ENCODE assay signal across 8 mouse cellular contexts in the genomic region with DNA sequence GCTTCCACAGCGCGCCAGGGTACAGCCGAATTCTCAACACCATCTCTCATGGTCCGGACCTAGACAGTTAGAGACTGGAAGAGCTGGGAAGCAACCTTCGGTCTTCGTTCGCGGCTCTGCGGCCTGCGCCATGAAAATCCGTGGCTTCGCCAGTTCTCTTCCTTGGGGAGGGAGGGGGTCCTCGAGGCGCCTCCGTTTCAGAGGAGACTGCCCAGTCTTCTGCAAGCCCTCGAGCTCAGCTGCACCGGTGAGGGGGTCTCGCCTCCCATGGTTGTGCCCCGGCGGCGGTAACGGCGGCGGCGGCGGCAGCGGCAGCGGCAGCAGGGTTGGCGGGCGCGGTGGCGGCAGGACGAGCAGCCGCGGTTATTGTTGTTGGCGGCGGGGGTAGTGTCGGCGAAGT. TPM values are rescaled to one million over a fixed set of nuclear protein-coding genes. Genes with fewer than 3 reads are reported as not detected.
DNase-seq lines count a peak whose midpoint lies in the region; ATAC-seq lines count a peak whose summit lies in the region.

No protein-coding gene starts in this region.

- H3K36me3 ChIP-seq in lung, embryonic 16.5 days (ENCODE audit: control insufficient read depth, insufficient read depth, low read length), result no peaks in the 10 kb centered on the region
- H3K36me3 ChIP-seq in intestine, embryonic 14.5 days (ENCODE audit: control insufficient read depth, insufficient read depth, low read length), result no peaks in the 10 kb centered on the region
- no peaks in the 10 kb centered on the region for H3K36me3 ChIP-seq in neural tube, embryonic 15.5 days

- peak overlapping the region; percentile 46 for H3K4me2 ChIP-seq in lung, embryonic 16.5 days (ENCODE audit: low read depth, low read length)
- peak overlapping the region; percentile 43 for H3K4me2 ChIP-seq in intestine, embryonic 14.5 days (ENCODE audit: low read length)
- H3K4me2 ChIP-seq in neural tube, embryonic 15.5 days, result peak overlapping the region; percentile 66

- no peak overlapping the region for H3K9ac ChIP-seq in lung, embryonic 16.5 days (ENCODE audit: low read length)
- no peak overlapping the region for H3K9ac ChIP-seq in intestine, embryonic 14.5 days (ENCODE audit: low read length)
- H3K9ac ChIP-seq in neural tube, embryonic 15.5 days (replicated peaks), result peak overlapping the region; percentile 63

- 0 out of 2 replicates have a peak, but pooled peaks cover 3% of the 10 kb centered on the region for H3K4me1 ChIP-seq in lung, embryonic 16.5 days (replicated peaks; ENCODE audit: control insufficient read depth, insufficient read depth, low read length)
- H3K4me1 ChIP-seq in intestine, embryonic 14.5 days (replicated peaks; ENCODE audit: control insufficient read depth, insufficient read depth, low read length), result no peaks in the 10 kb centered on the region
- peaks cover 40% of the 10 kb centered on the region for H3K4me1 ChIP-seq in neural tube, embryonic 15.5 days

- no peak overlapping the region for H3K4me3 ChIP-seq in lung, embryonic 16.5 days (ENCODE audit: low read length)
- H3K4me3 ChIP-seq in intestine, embryonic 14.5 days (ENCODE audit: low read depth, low read length), result peak overlapping the region; percentile 1; the same call in 1 of the 2 replicates
- H3K4me3 ChIP-seq in neural tube, embryonic 15.5 days (replicated peaks), result peak overlapping the region; percentile 54

- peaks cover 13% of the 10 kb centered on the region for H3K27me3 ChIP-seq in lung, embryonic 16.5 days (ENCODE audit: control insufficient read depth, insufficient read depth, low read depth, low read length)
- H3K27me3 ChIP-seq in intestine, embryonic 14.5 days (replicated peaks; ENCODE audit: control insufficient read depth, insufficient read depth, low read length), result peaks cover 22% of the 10 kb centered on the region; the same call in 1 of the 2 replicates
- H3K27me3 ChIP-seq in neural tube, embryonic 15.5 days (replicated peaks), result no peaks in the 10 kb centered on the region

- WGBS in lung, embryonic 16.5 days, result 9% methylated on average over 34 of the region's 39 CpGs
- 5% methylated on average over 39 of the region's 39 CpGs for WGBS in intestine, embryonic 14.5 days
- 3% methylated on average over 39 of the region's 39 CpGs for WGBS in neural tube, embryonic 15.5 days

- peak; percentile 48 for DNase-seq in cerebellum, adult 8-10 months
- no peak for DNase-seq in cerebellum, postnatal 36 days
- DNase-seq in lung, adult 18-20 months, result no peak
- no peak for DNase-seq in intestine, embryonic 14.5 days (ENCODE audit: low spot score)
- DNase-seq in embryo, embryonic 10.5 days (ENCODE audit: low spot score), result no peak
- no peak for DNase-seq in layer of hippocampus, adult 9-10 months (ENCODE audit: low spot score)

- no peaks in the 10 kb centered on the region for H3K9me3 ChIP-seq in lung, embryonic 16.5 days (ENCODE audit: control insufficient read depth, low read length)
- no peaks in the 10 kb centered on the region for H3K9me3 ChIP-seq in intestine, embryonic 14.5 days (ENCODE audit: control insufficient read depth, low read length)
- no peaks in the 10 kb centered on the region for H3K9me3 ChIP-seq in neural tube, embryonic 15.5 days (replicated peaks)

- no peak overlapping the region for H3K27ac ChIP-seq in lung, embryonic 16.5 days (ENCODE audit: low read length)
- H3K27ac ChIP-seq in intestine, embryonic 14.5 days (ENCODE audit: low read depth), result no peak overlapping the region
- H3K27ac ChIP-seq in neural tube, embryonic 15.5 days (replicated peaks), result peak overlapping the region; percentile 85

- no peak for ATAC-seq in lung, embryonic 16.5 days (ENCODE audit: low read depth)
- 0 out of 2 replicates have a peak, but pooled peaks have one; percentile 34 for ATAC-seq in intestine, embryonic 14.5 days (replicated peaks; ENCODE audit: low FRiP score, low TSS enrichment, low read depth)
- ATAC-seq in neural tube, embryonic 15.5 days (ENCODE audit: low FRiP score), result peak; percentile 45

RNA-seq across cellular contexts. Expression of gene Cacng2, which starts 0.6 kb away (rescaled TPM):
- polyA plus RNA-seq in lung, embryonic 16.5 days (2015; fragmentation: Nextera tagmentation; extraction: Ambion mirVana), result 0.05 TPM in 1 of 2 replicates, not detected in the other
- 0.07 and 0.15 TPM in 2 replicates for polyA plus RNA-seq in intestine, embryonic 14.5 days (2014; fragmentation: Nextera tagmentation; extraction: Ambion mirVana)
- 15.4 and 18.9 TPM in 2 replicates for polyA plus RNA-seq in neural tube, embryonic 15.5 days (2015; fragmentation: Nextera tagmentation; extraction: Ambion mirVana)

RNA-seq across cellular contexts. Expression of gene Ift27, which starts 54.7 kb away (rescaled TPM):
- polyA plus RNA-seq in lung, embryonic 16.5 days (2015; fragmentation: Nextera tagmentation; extraction: Ambion mirVana), result 89.4 and 90.1 TPM in 2 replicates
- polyA plus RNA-seq in intestine, embryonic 14.5 days (2014; fragmentation: Nextera tagmentation; extraction: Ambion mirVana), result 82.9 and 83.3 TPM in 2 replicates
- 88.4 and 99.8 TPM in 2 replicates for polyA plus RNA-seq in neural tube, embryonic 15.5 days (2015; fragmentation: Nextera tagmentation; extraction: Ambion mirVana)

Comparison
In these comparisons a context has a peak if more than half of its experiments do, and no peak if none do; other contexts are left out.
1. RNA of gene Cacng2, which starts 0.6 kb away (polyA plus RNA-seq): 15.4 to 18.9 TPM in neural tube, embryonic 15.5 days; 0.07 to 0.15 TPM in intestine, embryonic 14.5 days and 0.05 TPM in lung, embryonic 16.5 days; every median in the first group is over 10 times any median in the second.
2. Peak in every context shown above with its lines, with median percentiles within 50 percentile points of each other: H3K4me2 ChIP-seq.